ENCODE assay signal across 20 mouse cellular contexts in the genomic region with DNA sequence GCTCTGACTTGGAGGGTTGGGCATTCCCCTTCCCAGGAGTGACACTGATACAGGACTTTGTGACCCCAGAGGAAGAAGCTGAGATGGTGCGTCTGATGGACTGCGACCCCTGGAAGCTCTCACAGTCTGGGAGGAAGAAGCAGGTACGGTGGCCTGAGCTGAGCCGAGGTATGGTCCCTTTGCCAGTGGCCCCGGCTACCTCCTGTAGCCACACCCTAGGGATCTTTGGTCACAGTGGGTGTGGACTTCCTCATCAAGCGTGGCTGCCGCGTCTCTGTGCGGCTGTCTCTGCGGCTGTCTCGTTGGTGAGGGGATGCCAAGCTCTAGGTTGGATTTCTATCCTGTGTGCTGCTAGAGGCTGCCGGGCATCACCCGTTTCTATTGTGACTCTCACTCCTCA. TPM values are rescaled to one million over a fixed set of nuclear protein-coding genes. Genes with fewer than 3 reads are reported as not detected.
DNase-seq lines count a peak whose midpoint lies in the region; ATAC-seq and TF ChIP-seq lines count a peak whose summit lies in the region.
"Had no signal": no experiment of that assay in that cellular context is flagged by ENCODE, and none has a peak within 500 bp of the region (broad histone marks: within the 10 kb centered on the region; RNA-seq: fewer than 3 reads in every experiment).

No protein-coding gene starts in this region.

- H3K79me2 ChIP-seq in macrophage (ENCODE audit: inconsistent target), result peaks cover 39% of the 10 kb centered on the region

- no peak overlapping the region for H3K4me2 ChIP-seq in liver, embryonic 11.5 days
- no peak overlapping the region for H3K4me2 ChIP-seq in liver, embryonic 12.5 days
- H3K4me2 ChIP-seq: forebrain, embryonic 13.5 days; heart, embryonic 11.5 days; heart, embryonic 15.5 days; hindbrain, embryonic 15.5 days had no signal

- no peaks in the 10 kb centered on the region for H3K27me3 ChIP-seq in liver, embryonic 11.5 days (replicated peaks; ENCODE audit: control insufficient read depth, insufficient read depth, low read length)
- no peaks in the 10 kb centered on the region for H3K27me3 ChIP-seq in liver, embryonic 12.5 days (replicated peaks)
- H3K27me3 ChIP-seq: CH12.LX; forebrain, embryonic 13.5 days; heart, embryonic 15.5 days; hindbrain, embryonic 15.5 days; Patski had no signal

- no peak for TF ChIP-seq POLR2A in bone marrow macrophage, adult 2 months (IDR thresholded peaks at IDR 0.05; ENCODE audit: borderline replicate concordance, low read depth, low read length)

- no peak for ATAC-seq in liver, embryonic 11.5 days (replicated peaks; ENCODE audit: low FRiP score)
- no peak for ATAC-seq in liver, embryonic 12.5 days
- ATAC-seq: activated CD4-positive, CD25-positive, alpha-beta regulatory T cell, adult 4 months; forebrain, embryonic 13.5 days; forebrain, postnatal 0 days; Patski had no signal

- TF ChIP-seq CTCF in bone marrow macrophage, adult 2 months (IDR thresholded peaks at IDR 0.05; ENCODE audit: low read depth, low read length), result no peak
- no peak for TF ChIP-seq CTCF in gastrocnemius, adult 2 months (IDR thresholded peaks at IDR 0.05)

- no peak overlapping the region for H3K9ac ChIP-seq in liver, embryonic 11.5 days (ENCODE audit: low read depth, low read length)
- H3K9ac ChIP-seq in liver, embryonic 12.5 days, result no peak overlapping the region
- H3K9ac ChIP-seq: forebrain, embryonic 13.5 days; forebrain, postnatal 0 days; heart, embryonic 15.5 days; hindbrain, embryonic 15.5 days had no signal

- no peaks in the 10 kb centered on the region for H3K9me3 ChIP-seq in liver, embryonic 11.5 days (ENCODE audit: control insufficient read depth, low read length)
- peaks cover 6% of the 10 kb centered on the region; the same call in 1 of the 2 replicates for H3K9me3 ChIP-seq in liver, embryonic 12.5 days (replicated peaks)
- H3K9me3 ChIP-seq: forebrain, embryonic 13.5 days; heart, embryonic 15.5 days; hindbrain, embryonic 15.5 days had no signal

- no peak overlapping the region for H3K27ac ChIP-seq in liver, embryonic 11.5 days (ENCODE audit: low read depth, low read length)
- no peak overlapping the region for H3K27ac ChIP-seq in liver, embryonic 12.5 days
- H3K27ac ChIP-seq in bone marrow macrophage, adult 2 months (ENCODE audit: insufficient read depth, low read depth, low read length), result peak overlapping the region; percentile 57
- H3K27ac ChIP-seq in macrophage, result peak overlapping the region; percentile 24
- H3K27ac ChIP-seq in gastrocnemius, adult 2 months, result no peak overlapping the region
- H3K27ac ChIP-seq: embryonic facial prominence, embryonic 10.5 days; forebrain, embryonic 13.5 days; heart, adult 2 months; heart, embryonic 15.5 days; hindbrain, embryonic 10.5 days; hindbrain, embryonic 15.5 days had no signal

- WGBS in liver, embryonic 11.5 days, result 90% methylated on average over 13 of the region's 13 CpGs
- WGBS in liver, embryonic 12.5 days (ENCODE audit: insufficient replicate concordance), result 73% methylated on average over 13 of the region's 13 CpGs
- 42% methylated on average over 13 of the region's 13 CpGs for WGBS in macrophage (ENCODE audit: missing documents)

- peaks cover 22% of the 10 kb centered on the region for H3K36me3 ChIP-seq in liver, embryonic 11.5 days (ENCODE audit: control insufficient read depth, insufficient read depth, low read length)
- peaks cover 50% of the 10 kb centered on the region for H3K36me3 ChIP-seq in liver, embryonic 12.5 days
- H3K36me3 ChIP-seq in macrophage (ENCODE audit: inconsistent target), result peaks cover 16% of the 10 kb centered on the region; the same call in 1 of the 2 replicates

- peaks cover 13% of the 10 kb centered on the region for H3K4me1 ChIP-seq in liver, embryonic 11.5 days (replicated peaks; ENCODE audit: control insufficient read depth, insufficient read depth, low read length)
- H3K4me1 ChIP-seq in liver, embryonic 12.5 days, result peaks cover 49% of the 10 kb centered on the region
- peaks cover 34% of the 10 kb centered on the region for H3K4me1 ChIP-seq in bone marrow macrophage, adult 2 months (ENCODE audit: control insufficient read depth, insufficient read depth, low read length)

- H3K4me3 ChIP-seq in liver, embryonic 11.5 days (ENCODE audit: low read depth, low read length), result 0 out of 2 replicates have a peak overlapping the region, but pooled peaks have one; percentile 5
- no peak overlapping the region for H3K4me3 ChIP-seq in liver, embryonic 12.5 days
- no peak overlapping the region for H3K4me3 ChIP-seq in bone marrow macrophage, adult 2 months (ENCODE audit: insufficient read depth, low read length)
- no peak overlapping the region for H3K4me3 ChIP-seq in macrophage (ENCODE audit: inconsistent target)
- H3K4me3 ChIP-seq in gastrocnemius, adult 2 months, result no peak overlapping the region
- H3K4me3 ChIP-seq: embryonic facial prominence, embryonic 10.5 days; forebrain, embryonic 13.5 days; heart, adult 2 months; heart, embryonic 15.5 days; hindbrain, embryonic 10.5 days; hindbrain, embryonic 15.5 days had no signal

- intact Hi-C loops in gastrocnemius, adult 2 months (cut with DNase I), result loop anchor here (10.0 kb wide), 1 partner anchor 115 kb away; no protein-coding TSS in a partner anchor

- DNase-seq in liver, embryonic 11.5 days (ENCODE audit: low spot score), result no peak
- no peak for DNase-seq in B cell, adult 2 months
- DNase-seq in retina, postnatal 1 day, result no peak
- no peak for DNase-seq in gastrocnemius, adult 2 months
- DNase-seq: adrenal gland, postnatal 14 days; forebrain, postnatal 0 days; gastrocnemius, postnatal 36 days had no signal

RNA-seq across cellular contexts. Expression of gene Alkbh4, which starts 3.4 kb away (rescaled TPM):
- polyA plus RNA-seq in liver, embryonic 11.5 days (2014; fragmentation: Nextera tagmentation; extraction: Ambion mirVana), result 20.3 and 24.9 TPM in 2 replicates
- polyA plus RNA-seq in liver, embryonic 12.5 days (2016; fragmentation: Nextera tagmentation; extraction: Ambion mirVana), result 17.0 and 18.8 TPM in 2 replicates
- 9.6 and 10.4 TPM in 2 replicates for polyA plus RNA-seq in bone marrow macrophage, adult 2 months (2012; ENCODE audit: insufficient read depth, insufficient read length, missing spikeins)
- 10 to 100 TPM in 6 of 26 experiments, 1 to 10 TPM in 19, under 1 TPM in 1; 0.82 to 14.3 (median 5.4) TPM for total RNA-seq in macrophage (2018; cell fraction: chromatin; rRNA removed)
- total RNA-seq in macrophage (2018; cell fraction: cytosol; rRNA removed), result 10 to 100 TPM in 5 of 26 experiments, 1 to 10 TPM in 21; 2.0 to 12.4 (median 8.2) TPM
- total RNA-seq in macrophage (2018; cell fraction: nucleus; rRNA removed), result 10 to 100 TPM in 9 of 26 experiments, 1 to 10 TPM in 17; 1.6 to 16.2 (median 7.5) TPM
- 3.8 to 8.1 TPM (median 7.9 TPM) in 3 replicates for polyA plus RNA-seq in macrophage (2018)
- total RNA-seq in gastrocnemius, adult 2 months (2021), result 1 to 10 TPM; 4.4 to 5.7 TPM

RNA-seq across cellular contexts. Expression of gene Lrwd1, which starts 3.5 kb away (rescaled TPM):
- polyA plus RNA-seq in liver, embryonic 11.5 days (2014; fragmentation: Nextera tagmentation; extraction: Ambion mirVana), result 69.0 and 70.3 TPM in 2 replicates
- 53.4 and 54.5 TPM in 2 replicates for polyA plus RNA-seq in liver, embryonic 12.5 days (2016; fragmentation: Nextera tagmentation; extraction: Ambion mirVana)
- polyA plus RNA-seq in bone marrow macrophage, adult 2 months (2012; ENCODE audit: insufficient read depth, insufficient read length, missing spikeins), result 30.5 and 36.4 TPM in 2 replicates
- total RNA-seq in macrophage (2018; cell fraction: chromatin; rRNA removed), result 10 to 100 TPM in 23 of 26 experiments, 1 to 10 TPM in 3; 7.4 to 46.2 (median 24.5) TPM
- 10 to 100 TPM in 4 of 26 experiments, 1 to 10 TPM in 22; 4.8 to 11.6 (median 8.1) TPM for total RNA-seq in macrophage (2018; cell fraction: cytosol; rRNA removed)
- 10 to 100 TPM in 15 of 26 experiments, 1 to 10 TPM in 11; 6.6 to 29.7 (median 12.1) TPM for total RNA-seq in macrophage (2018; cell fraction: nucleus; rRNA removed)
- polyA plus RNA-seq in macrophage (2018), result 6.0 to 13.5 TPM (median 9.4 TPM) in 3 replicates
- 1 to 10 TPM; 4.6 to 5.5 TPM for total RNA-seq in gastrocnemius, adult 2 months (2021)

RNA-seq across cellular contexts. Expression of gene Polr2j, which starts 23.0 kb away (rescaled TPM):
- 253 and 261 TPM in 2 replicates for polyA plus RNA-seq in liver, embryonic 11.5 days (2014; fragmentation: Nextera tagmentation; extraction: Ambion mirVana)
- 186 and 191 TPM in 2 replicates for polyA plus RNA-seq in liver, embryonic 12.5 days (2016; fragmentation: Nextera tagmentation; extraction: Ambion mirVana)
- 82.8 and 86.7 TPM in 2 replicates for polyA plus RNA-seq in bone marrow macrophage, adult 2 months (2012; ENCODE audit: insufficient read depth, insufficient read length, missing spikeins)
- 10 to 100 TPM in 5 of 26 experiments, 1 to 10 TPM in 21; 2.0 to 13.9 (median 6.0) TPM for total RNA-seq in macrophage (2018; cell fraction: chromatin; rRNA removed)
- total RNA-seq in macrophage (2018; cell fraction: cytosol; rRNA removed), result 10 to 100 TPM; 39.3 to 85.6 (median 60.6) TPM
- total RNA-seq in macrophage (2018; cell fraction: nucleus; rRNA removed), result 10 to 100 TPM in 17 of 26 experiments, 1 to 10 TPM in 9; 6.1 to 23.0 (median 13.5) TPM
- 75.0 to 118 TPM (median 101 TPM) in 3 replicates for polyA plus RNA-seq in macrophage (2018)
- 10 to 100 TPM; 62.9 to 69.6 TPM for total RNA-seq in gastrocnemius, adult 2 months (2021)

RNA-seq across cellular contexts. Expression of gene Orai2, which starts 31.1 kb away (rescaled TPM):
- polyA plus RNA-seq in liver, embryonic 11.5 days (2014; fragmentation: Nextera tagmentation; extraction: Ambion mirVana), result 7.4 and 9.0 TPM in 2 replicates
- 4.4 and 6.7 TPM in 2 replicates for polyA plus RNA-seq in liver, embryonic 12.5 days (2016; fragmentation: Nextera tagmentation; extraction: Ambion mirVana)
- 18.1 and 20.2 TPM in 2 replicates for polyA plus RNA-seq in bone marrow macrophage, adult 2 months (2012; ENCODE audit: insufficient read depth, insufficient read length, missing spikeins)
- 1,000 to 10,000 TPM in 4 of 26 experiments, 100 to 1,000 TPM in 14, 10 to 100 TPM in 8; 34.7 to 1,259 (median 261) TPM for total RNA-seq in macrophage (2018; cell fraction: chromatin; rRNA removed)
- total RNA-seq in macrophage (2018; cell fraction: cytosol; rRNA removed), result 100 to 1,000 TPM in 2 of 26 experiments, 10 to 100 TPM in 24; 13.7 to 103 (median 22.1) TPM
- total RNA-seq in macrophage (2018; cell fraction: nucleus; rRNA removed), result 100 to 1,000 TPM in 18 of 26 experiments, 10 to 100 TPM in 8; 26.9 to 743 (median 214) TPM
- 7.1 to 19.8 TPM (median 13.8 TPM) in 3 replicates for polyA plus RNA-seq in macrophage (2018)
- total RNA-seq in gastrocnemius, adult 2 months (2021), result under 1 TPM; 0.43 to 0.75 TPM

RNA-seq across cellular contexts. Expression of gene Rasa4, which starts 55.7 kb away (rescaled TPM):
- polyA plus RNA-seq in liver, embryonic 11.5 days (2014; fragmentation: Nextera tagmentation; extraction: Ambion mirVana), result 1.7 TPM in 2 replicates
- 1.5 and 1.6 TPM in 2 replicates for polyA plus RNA-seq in liver, embryonic 12.5 days (2016; fragmentation: Nextera tagmentation; extraction: Ambion mirVana)
- 273 and 311 TPM in 2 replicates for polyA plus RNA-seq in bone marrow macrophage, adult 2 months (2012; ENCODE audit: insufficient read depth, insufficient read length, missing spikeins)
- total RNA-seq in macrophage (2018; cell fraction: chromatin; rRNA removed), result 1,000 to 10,000 TPM in 17 of 26 experiments, 100 to 1,000 TPM in 9; 637 to 2,788 (median 1,448) TPM
- total RNA-seq in macrophage (2018; cell fraction: cytosol; rRNA removed), result 100 to 1,000 TPM in 24 of 26 experiments, 10 to 100 TPM in 2; 98.6 to 294 (median 162) TPM
- 1,000 to 10,000 TPM in 3 of 26 experiments, 100 to 1,000 TPM in 23; 233 to 2,281 (median 710) TPM for total RNA-seq in macrophage (2018; cell fraction: nucleus; rRNA removed)
- polyA plus RNA-seq in macrophage (2018), result 51.3 to 186 TPM (median 61.5 TPM) in 3 replicates
- 10 to 100 TPM; 25.0 to 28.8 TPM for total RNA-seq in gastrocnemius, adult 2 months (2021)

Comparison
In these comparisons a context has a peak if more than half of its experiments do, and no peak if none do; other contexts are left out.
1. H3K27ac ChIP-seq: peak in bone marrow macrophage, adult 2 months (single experiment) and macrophage (single experiment); none in liver, embryonic 11.5 days (single experiment), liver, embryonic 12.5 days (single experiment) and gastrocnemius, adult 2 months (single experiment).